Mouse (Mus musculus): ENCODE data around the gene Ppp4r3a. TPM values are rescaled to one million over a fixed set of nuclear protein-coding genes. Genes with fewer than 3 reads are reported as not detected.
A peak's percentile ranks its signal among the peaks of the same experiment; 100 is the strongest.

The Ppp4r3a gene
- polyA plus RNA-seq, 1 experiment from 2014 or later = 66.6 TPM

- H3K9me3 ChIP-seq = no peaks in the 10 kb centered on the region
- no peak for ATAC-seq (ENCODE audit: insufficient number of reproducible peaks, insufficient read depth, low FRiP score, low TSS enrichment)
- H3K4me2 ChIP-seq (replicated peaks) = peak overlapping the region; percentile 89
- no peak overlapping the region for H3K27ac ChIP-seq
- H3K36me3 ChIP-seq = no peaks in the 10 kb centered on the region
- WGBS = 2% methylated on average over 19 of the region's 19 CpGs
- H3K4me1 ChIP-seq = peaks cover 8% of the 10 kb centered on the region; the same call in 1 of the 2 replicates
- H3K4me3 ChIP-seq = peak overlapping the region; percentile 59
- peaks cover 32% of the 10 kb centered on the region for H3K27me3 ChIP-seq
- H3K9ac ChIP-seq = peak overlapping the region; percentile 8; the same call in 1 of the 2 replicates
Observed at GRCm38 (mm10) chr12:101027451-101028246, 55.9 kb downstream of the Ppp4r3a start.

GRCm38 (mm10) chr12:101026946-101027345, 56.6 kb downstream of the Ppp4r3a start:
- peaks cover 8% of the 10 kb centered on the region; the same call in 1 of the 2 replicates for H3K4me1 ChIP-seq
- no peak for ATAC-seq (ENCODE audit: insufficient number of reproducible peaks, insufficient read depth, low FRiP score, low TSS enrichment)
- H3K27me3 ChIP-seq = peaks cover 32% of the 10 kb centered on the region
- no peaks in the 10 kb centered on the region for H3K9me3 ChIP-seq
- H3K4me3 ChIP-seq = peak overlapping the region; percentile 59
- no peak overlapping the region for H3K27ac ChIP-seq
- H3K9ac ChIP-seq = no peak overlapping the region
- peak overlapping the region; percentile 89 for H3K4me2 ChIP-seq (replicated peaks)
- 6% methylated on average over 14 of the region's 14 CpGs for WGBS
- H3K36me3 ChIP-seq = no peaks in the 10 kb centered on the region

GRCm38 (mm10) chr12:101026518-101026917, 57.0 kb downstream of the Ppp4r3a start:
- ATAC-seq (ENCODE audit: insufficient number of reproducible peaks, insufficient read depth, low FRiP score, low TSS enrichment) = no peak
- Histone ChIP-seq H3K36me3 (no peaks in the 10 kb centered on the region), H3K9me3 (no peaks in the 10 kb centered on the region), H3K4me2 (replicated peaks) (peak overlapping the region; percentile 89), H3K9ac (no peak overlapping the region), H3K27ac (no peak overlapping the region), H3K4me3 (peak overlapping the region; percentile 59), H3K4me1 (peaks cover 8% of the 10 kb centered on the region; the same call in 1 of the 2 replicates), H3K27me3 (peaks cover 32% of the 10 kb centered on the region)
- WGBS = 54% methylated on average over 7 of the region's 7 CpGs

- no peak overlapping the region for H3K4me3 ChIP-seq
- H3K9me3 ChIP-seq = no peaks in the 10 kb centered on the region
- peaks cover 32% of the 10 kb centered on the region for H3K27me3 ChIP-seq
- no peak for ATAC-seq (ENCODE audit: insufficient number of reproducible peaks, insufficient read depth, low FRiP score, low TSS enrichment)
- no peaks in the 10 kb centered on the region for H3K36me3 ChIP-seq
- no peak overlapping the region for H3K27ac ChIP-seq
- H3K4me2 ChIP-seq (replicated peaks) = no peak overlapping the region
- H3K9ac ChIP-seq = no peak overlapping the region
- peaks cover 8% of the 10 kb centered on the region; the same call in 1 of the 2 replicates for H3K4me1 ChIP-seq
- WGBS = 84% methylated on average over 4 of the region's 4 CpGs
Observed at GRCm38 (mm10) chr12:101026025-101026424, 57.5 kb downstream of the Ppp4r3a start.

- ATAC-seq (ENCODE audit: insufficient number of reproducible peaks, insufficient read depth, low FRiP score, low TSS enrichment) = peak; percentile 7; the same call in 1 of the 2 replicates
- Histone ChIP-seq H3K9me3 (no peaks in the 10 kb centered on the region), H3K36me3 (no peaks in the 10 kb centered on the region), H3K4me1 (peaks cover 8% of the 10 kb centered on the region; the same call in 1 of the 2 replicates), H3K4me3 (no peak overlapping the region), H3K9ac (no peak overlapping the region), H3K27me3 (peaks cover 32% of the 10 kb centered on the region), H3K27ac (no peak overlapping the region), H3K4me2 (replicated peaks) (no peak overlapping the region)
- WGBS = 52% methylated on average over 7 of the region's 7 CpGs
Observed at GRCm38 (mm10) chr12:101025379-101025778, 58.1 kb downstream of the Ppp4r3a start.

- H3K4me2 ChIP-seq (replicated peaks) = no peak overlapping the region
- ATAC-seq (ENCODE audit: insufficient number of reproducible peaks, insufficient read depth, low FRiP score, low TSS enrichment) = no peak
- peaks cover 32% of the 10 kb centered on the region for H3K27me3 ChIP-seq
- no peaks in the 10 kb centered on the region for H3K9me3 ChIP-seq
- no peak overlapping the region for H3K4me3 ChIP-seq
- H3K9ac ChIP-seq = no peak overlapping the region
- peaks cover 8% of the 10 kb centered on the region; the same call in 1 of the 2 replicates for H3K4me1 ChIP-seq
- WGBS = 55% methylated on average over 8 of the region's 8 CpGs
- no peak overlapping the region; the same call in 1 of the 2 replicates for H3K27ac ChIP-seq
- no peaks in the 10 kb centered on the region for H3K36me3 ChIP-seq
Observed at GRCm38 (mm10) chr12:101024824-101025223, 58.7 kb downstream of the Ppp4r3a start.

GRCm38 (mm10) chr12:101023143-101023542, 60.4 kb downstream of the Ppp4r3a start:
- WGBS = 83% methylated on average over 11 of the region's 11 CpGs
- H3K4me1 ChIP-seq = peaks cover 11% of the 10 kb centered on the region; the same call in 1 of the 2 replicates
- ATAC-seq (ENCODE audit: insufficient number of reproducible peaks, insufficient read depth, low FRiP score, low TSS enrichment) = no peak
- H3K27me3 ChIP-seq = peaks cover 25% of the 10 kb centered on the region
- H3K27ac ChIP-seq = no peak overlapping the region
- no peak overlapping the region for H3K4me2 ChIP-seq (replicated peaks)
- H3K9ac ChIP-seq = no peak overlapping the region
- H3K4me3 ChIP-seq = no peak overlapping the region
- H3K36me3 ChIP-seq = no peaks in the 10 kb centered on the region
- no peaks in the 10 kb centered on the region for H3K9me3 ChIP-seq

GRCm38 (mm10) chr12:101022353-101022752, 61.1 kb downstream of the Ppp4r3a start:
- no peak overlapping the region for H3K9ac ChIP-seq

GRCm38 (mm10) chr12:101021484-101022226, 61.8 kb downstream of the Ppp4r3a start:
- H3K4me1 ChIP-seq = peaks cover 11% of the 10 kb centered on the region
- WGBS = 52% methylated on average over 9 of the region's 9 CpGs
- H3K9me3 ChIP-seq = no peaks in the 10 kb centered on the region
- no peaks in the 10 kb centered on the region for H3K36me3 ChIP-seq
- H3K9ac ChIP-seq = no peak overlapping the region
- no peak overlapping the region for H3K4me3 ChIP-seq
- peaks cover 10% of the 10 kb centered on the region for H3K27me3 ChIP-seq
- ATAC-seq (ENCODE audit: insufficient number of reproducible peaks, insufficient read depth, low FRiP score, low TSS enrichment) = no peak
- no peak overlapping the region for H3K4me2 ChIP-seq (replicated peaks)
- H3K27ac ChIP-seq = no peak overlapping the region

More at GRCm38 (mm10) chr12:101022353-101022752, 61.1 kb downstream of the Ppp4r3a start:
- H3K9me3 ChIP-seq = no peaks in the 10 kb centered on the region
- ATAC-seq (ENCODE audit: insufficient number of reproducible peaks, insufficient read depth, low FRiP score, low TSS enrichment) = no peak
- H3K27me3 ChIP-seq = peaks cover 17% of the 10 kb centered on the region
- no peak overlapping the region for H3K4me2 ChIP-seq (replicated peaks)
- H3K4me3 ChIP-seq = no peak overlapping the region
- H3K27ac ChIP-seq = no peak overlapping the region
- peaks cover 11% of the 10 kb centered on the region for H3K4me1 ChIP-seq
- WGBS = 89% methylated on average over 8 of the region's 8 CpGs
- H3K36me3 ChIP-seq = no peaks in the 10 kb centered on the region

- no peak overlapping the region for H3K4me3 ChIP-seq
- H3K36me3 ChIP-seq = no peaks in the 10 kb centered on the region
- H3K4me1 ChIP-seq = peaks cover 18% of the 10 kb centered on the region
Observed at GRCm38 (mm10) chr12:101020210-101021015, 63.1 kb downstream of the Ppp4r3a start.

GRCm38 (mm10) chr12:101019443-101019842, 64.1 kb downstream of the Ppp4r3a start:
- no peak for ATAC-seq (ENCODE audit: insufficient number of reproducible peaks, insufficient read depth, low FRiP score, low TSS enrichment)
- H3K9me3 ChIP-seq = no peaks in the 10 kb centered on the region
- no peaks in the 10 kb centered on the region for H3K36me3 ChIP-seq
- H3K4me1 ChIP-seq = peaks cover 21% of the 10 kb centered on the region
- H3K4me2 ChIP-seq (replicated peaks) = no peak overlapping the region
- H3K27me3 ChIP-seq = no peaks in the 10 kb centered on the region
- WGBS = 79% methylated on average over 7 of the region's 7 CpGs
- H3K4me3 ChIP-seq = no peak overlapping the region
- no peak overlapping the region for H3K9ac ChIP-seq
- H3K27ac ChIP-seq = no peak overlapping the region

More at GRCm38 (mm10) chr12:101020210-101021015, 63.1 kb downstream of the Ppp4r3a start:
- Histone ChIP-seq H3K4me2 (replicated peaks) (no peak overlapping the region), H3K27ac (no peak overlapping the region), H3K27me3 (peaks cover 1% of the 10 kb centered on the region; the same call in 1 of the 2 replicates), H3K9ac (no peak overlapping the region), H3K9me3 (no peaks in the 10 kb centered on the region)
- WGBS = 82% methylated on average over 15 of the region's 15 CpGs
- ATAC-seq (ENCODE audit: insufficient number of reproducible peaks, insufficient read depth, low FRiP score, low TSS enrichment) = no peak

Data from embryonic facial prominence, embryonic 12.5 days (tissue).